Mouse (Mus musculus): ENCODE data around the gene Dclk1.

The Dclk1 gene

DNA sequence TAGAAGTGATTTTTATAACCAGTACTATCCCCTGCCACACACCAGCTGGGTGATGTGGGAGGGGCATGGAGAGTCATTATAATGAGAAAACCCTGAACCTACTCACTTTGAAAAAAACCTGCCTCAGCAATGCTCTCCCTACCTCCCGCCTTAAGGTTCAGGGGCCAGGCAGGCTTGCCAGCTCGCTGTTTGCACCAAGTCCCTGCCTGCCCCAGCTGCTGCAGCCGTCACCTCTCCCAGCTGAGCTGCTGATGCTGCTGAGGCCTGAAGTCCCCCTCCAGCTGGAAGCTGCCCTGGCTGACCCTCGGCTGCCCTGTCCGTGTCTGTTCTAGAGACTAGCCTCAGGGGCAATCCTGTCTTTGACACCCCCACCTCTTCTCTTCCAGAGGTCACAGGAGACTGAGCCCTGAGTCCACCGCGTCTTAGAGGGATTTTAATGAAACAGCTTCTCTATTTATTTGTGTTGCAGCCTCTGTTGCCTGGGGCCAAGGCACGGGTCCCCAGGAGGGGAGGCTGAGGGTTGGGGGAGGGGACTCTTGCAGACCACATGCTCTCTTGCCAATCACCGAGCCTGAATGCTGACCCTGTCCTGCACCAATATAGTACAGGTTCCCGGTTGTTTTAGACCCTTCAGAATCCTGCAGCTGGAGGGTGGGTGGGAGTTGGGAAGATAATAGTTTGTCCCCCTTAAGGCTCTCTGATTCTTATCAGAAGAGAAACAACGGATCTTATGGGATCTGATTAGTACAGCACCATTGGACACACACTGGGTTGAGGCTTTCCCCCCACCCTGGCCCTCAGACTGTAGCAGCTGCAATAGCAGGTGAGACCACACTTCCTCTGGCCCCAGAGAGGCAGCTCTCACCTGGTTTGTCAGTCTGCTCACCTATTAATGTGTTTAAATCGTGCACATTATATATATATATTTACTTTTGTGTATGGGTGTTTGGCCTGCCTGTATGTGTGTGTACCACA lies 346.1 kb downstream of the Dclk1 start:
- peak; percentile 92 for DNase-seq (ENCODE audit: low spot score)

All from embryo, embryonic 10 days (tissue).